Mouse (Mus musculus) heart, adult 8-10 months (tissue): ENCODE data around the gene Pcgf2. TPM values are rescaled to one million over a fixed set of nuclear protein-coding genes. Genes with fewer than 3 reads are reported as not detected.
"Not testable (repeated sequence)": the region's sequence is repeated elsewhere in the genome, so short reads cannot be mapped to it uniquely, and the experiment has no call there.

Experiments used
- DNase-seq: peaks from one replicate; pipeline ENCODE4 v3.0.0; 2022; ENCODE audit warnings: low spot score
- total RNA-seq, 4 experiments: library from RNA; stranded (reverse); gene quantifications; 2 replicates each; pipeline ENCODE4 v1.2.4; 2022

Gene Pcgf2
- total RNA-seq = 1 to 10 TPM; 4.6 to 6.3 (median 5.3) TPM

- DNase-seq = peak; percentile 77
Measured at GRCm38 (mm10) chr11:97700003-97700745, at the start of gene Pcgf2. Pcgf2 (minus strand) TSS chr11:97700497.

DNA sequence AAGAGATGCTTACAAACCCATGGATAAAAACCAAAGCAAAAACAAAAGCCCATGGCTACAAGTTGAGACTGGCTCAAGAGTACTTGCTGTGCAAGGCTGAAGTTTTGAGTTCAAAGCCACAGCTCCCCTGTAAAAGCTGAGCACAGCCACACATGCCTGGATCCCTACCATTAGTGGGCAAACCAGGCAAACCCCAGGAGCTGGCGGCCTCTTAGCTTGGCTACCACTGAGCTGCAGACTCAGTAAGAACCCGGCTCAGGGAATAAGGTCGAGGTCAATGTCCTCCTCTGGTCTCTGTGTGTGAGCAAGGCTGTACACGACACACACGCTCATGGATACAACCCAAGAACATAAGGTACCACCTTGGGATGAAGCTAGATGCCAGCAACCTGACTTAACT lies 48.2 kb upstream of the Pcgf2 start:
- no peak for DNase-seq

DNA sequence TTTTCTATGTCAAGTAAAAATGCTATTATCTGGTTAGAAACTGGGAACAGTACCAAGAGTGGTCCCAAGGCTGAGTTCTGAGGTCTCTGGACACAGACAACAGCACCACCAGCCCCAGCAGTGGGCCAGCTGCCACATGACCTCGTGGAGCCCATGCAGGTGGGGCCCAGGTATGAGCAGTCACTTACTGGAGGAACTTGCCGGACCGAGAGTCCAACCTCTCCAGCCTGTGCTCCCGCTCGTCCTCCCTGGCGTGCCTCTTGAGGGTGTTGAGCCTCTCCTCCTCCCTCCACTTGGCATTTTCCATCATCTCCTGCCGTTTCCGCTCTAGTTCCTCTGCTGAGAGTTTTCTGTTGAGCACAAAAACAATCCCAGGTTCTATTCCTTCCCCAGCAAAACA lies 47.5 kb upstream of the Pcgf2 start:
- no peak for DNase-seq

GRCm38 (mm10) chr11:97745331-97745721 lies 45.0 kb upstream of the Pcgf2 start:
- DNase-seq = no peak

GRCm38 (mm10) chr11:97744718-97745330 lies 44.5 kb upstream of the Pcgf2 start:
- peak; percentile 98 for DNase-seq

GRCm38 (mm10) chr11:97744063-97744717 lies 43.9 kb upstream of the Pcgf2 start, which contains the start of gene Pip4k2b:
Pip4k2b (minus strand) TSS chr11:97744704.
- DNase-seq = no peak

- no peak for DNase-seq
Measured at GRCm38 (mm10) chr11:97743423-97743822, 43.1 kb upstream of the Pcgf2 start.

- DNase-seq = no peak
Measured at GRCm38 (mm10) chr11:97742591-97742990, 42.3 kb upstream of the Pcgf2 start.

DNA sequence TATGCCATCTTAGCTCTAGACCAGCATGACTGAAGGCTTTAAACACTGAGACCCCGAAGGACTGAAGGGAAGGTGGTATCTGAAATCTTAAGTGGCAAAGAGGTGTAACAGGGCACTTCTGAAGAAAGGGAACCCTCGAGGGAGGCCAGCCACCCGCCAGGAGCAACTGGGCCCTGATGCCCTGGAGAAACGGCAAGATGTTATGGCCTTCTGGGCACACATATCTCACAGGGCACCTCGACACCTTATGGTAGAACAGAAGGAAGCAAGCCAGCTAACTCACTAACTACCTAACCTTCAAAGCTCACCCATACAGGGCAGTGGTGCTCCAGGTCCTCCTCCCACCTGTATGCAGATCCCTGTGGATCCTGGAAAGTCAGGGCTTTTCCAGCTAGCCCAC lies 41.9 kb upstream of the Pcgf2 start:
- DNase-seq = no peak

GRCm38 (mm10) chr11:97740190-97740589 lies 39.9 kb upstream of the Pcgf2 start:
- peak; percentile 28 for DNase-seq

DNA sequence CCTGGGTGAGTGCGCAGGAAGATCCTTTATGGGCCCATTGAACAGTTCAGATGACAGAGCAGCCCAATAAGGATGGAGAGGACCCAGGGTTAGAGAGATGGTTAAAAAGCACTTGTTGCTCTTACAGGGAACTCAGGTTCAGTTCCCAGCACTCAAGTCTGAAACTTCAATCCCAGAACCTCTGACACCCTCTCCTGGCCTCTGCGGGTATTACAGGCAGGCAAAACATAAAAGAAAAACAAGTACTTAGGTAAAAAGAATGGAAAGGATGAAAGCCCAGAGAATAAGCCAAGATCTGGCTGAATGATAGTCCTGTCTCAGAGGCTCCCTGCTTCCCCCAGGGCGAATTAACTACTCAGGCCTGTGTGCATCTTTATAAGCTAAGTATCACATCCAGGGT lies 38.9 kb upstream of the Pcgf2 start:
- DNase-seq = no peak

- no peak for DNase-seq
Measured at GRCm38 (mm10) chr11:97738703-97739102, 38.4 kb upstream of the Pcgf2 start.

GRCm38 (mm10) chr11:97737600-97737999 lies 37.3 kb upstream of the Pcgf2 start:
- DNase-seq = no peak

- DNase-seq = no peak
Measured at GRCm38 (mm10) chr11:97736645-97737044, 36.3 kb upstream of the Pcgf2 start.

DNA sequence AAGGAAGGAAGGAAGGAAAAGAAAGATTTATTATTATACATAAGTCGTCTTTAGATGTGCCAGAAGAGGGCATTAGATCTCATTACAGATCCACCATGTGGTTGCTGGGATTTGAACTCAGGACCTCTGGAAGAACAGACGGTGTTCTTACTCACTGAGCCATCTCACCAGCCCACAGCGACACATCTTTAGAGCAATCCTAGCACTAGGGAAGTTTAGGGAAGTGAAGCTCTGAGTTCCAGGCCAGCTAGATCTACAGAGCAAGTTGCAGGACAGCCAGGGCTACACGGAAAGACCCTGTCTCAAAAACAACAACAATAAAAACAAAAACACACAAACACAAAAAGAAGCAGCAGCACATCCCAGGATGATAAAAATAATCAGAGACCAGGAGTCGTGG lies 34.5 kb upstream of the Pcgf2 start:
- not testable (repeated sequence) for DNase-seq

DNA sequence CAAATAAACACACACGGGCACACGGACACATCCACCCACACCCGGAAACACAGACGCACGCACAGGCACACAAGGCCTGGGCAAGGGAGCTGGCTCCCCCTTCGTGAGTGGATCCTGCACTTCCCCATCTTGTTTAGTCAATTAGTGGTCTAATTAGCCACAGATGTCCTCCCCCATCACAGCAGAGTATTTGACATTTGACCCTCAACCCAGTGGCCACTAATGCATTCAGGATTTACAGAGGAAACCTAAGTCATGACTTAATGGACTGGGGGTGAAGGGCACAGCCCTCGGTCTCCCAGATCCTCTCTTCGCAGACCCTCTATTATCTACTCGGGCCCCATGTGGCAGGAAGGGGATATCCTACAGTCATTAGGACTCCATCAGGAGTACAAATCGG lies 33.4 kb upstream of the Pcgf2 start:
- no peak for DNase-seq

DNA sequence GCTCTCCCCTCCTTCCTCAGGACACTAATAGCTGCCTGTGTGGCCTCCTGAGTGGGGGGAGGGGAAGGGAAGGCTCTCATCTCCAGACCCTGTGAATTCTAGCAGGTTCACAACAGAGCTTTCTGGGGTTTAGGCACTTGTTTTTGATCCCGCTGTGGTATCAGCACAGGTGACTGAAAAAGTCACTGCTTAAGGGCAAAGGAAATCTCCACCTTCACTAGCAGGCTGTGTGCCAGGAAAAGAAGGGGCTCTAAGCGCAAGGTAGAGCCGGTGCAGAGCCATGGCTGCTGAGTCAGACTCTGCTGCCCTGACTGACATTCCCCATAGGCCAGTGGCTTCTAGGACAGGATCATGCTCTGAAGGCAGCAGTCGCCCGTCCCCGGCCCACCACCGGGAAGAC lies 28.4 kb upstream of the Pcgf2 start:
- DNase-seq = no peak

DNA sequence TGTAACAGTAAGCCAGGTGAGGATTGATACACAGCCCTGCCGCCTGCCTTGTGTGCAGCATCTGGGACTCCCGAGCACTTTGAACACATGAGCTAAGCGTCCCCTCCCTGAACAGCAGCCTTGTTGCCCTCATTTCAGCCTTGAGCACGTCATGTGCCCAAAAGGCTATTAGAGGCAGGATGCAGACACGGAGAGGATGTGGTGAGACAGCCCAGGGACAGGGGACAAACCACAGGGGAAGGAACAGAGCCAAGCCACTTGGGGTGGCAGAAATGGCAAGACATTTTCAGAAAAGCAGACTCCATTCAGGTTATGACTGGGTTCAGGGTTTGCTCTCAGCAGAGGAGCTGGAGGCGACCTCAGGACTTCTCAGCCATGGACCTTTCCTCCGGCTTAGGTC lies 28.0 kb upstream of the Pcgf2 start:
- DNase-seq = no peak

DNA sequence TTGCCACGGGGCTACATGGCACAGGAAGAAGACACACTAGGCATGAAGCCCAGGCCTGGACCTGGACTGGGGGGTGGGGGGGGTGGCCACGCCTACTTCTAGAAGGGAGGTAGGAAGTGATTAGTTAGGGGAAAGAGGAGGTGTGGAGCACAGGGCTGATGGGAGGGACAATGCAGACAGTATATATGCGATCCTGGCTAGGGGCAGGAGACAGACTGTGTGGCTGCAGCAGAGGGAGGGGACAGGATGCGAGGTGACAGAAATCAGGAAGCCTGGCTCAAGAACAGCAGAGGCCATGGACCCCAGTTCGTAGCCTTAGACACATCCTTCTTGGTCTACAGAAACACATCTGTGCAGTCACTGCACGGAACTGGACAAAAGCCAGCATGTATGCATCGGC lies 23.4 kb upstream of the Pcgf2 start:
- DNase-seq = no peak

DNA sequence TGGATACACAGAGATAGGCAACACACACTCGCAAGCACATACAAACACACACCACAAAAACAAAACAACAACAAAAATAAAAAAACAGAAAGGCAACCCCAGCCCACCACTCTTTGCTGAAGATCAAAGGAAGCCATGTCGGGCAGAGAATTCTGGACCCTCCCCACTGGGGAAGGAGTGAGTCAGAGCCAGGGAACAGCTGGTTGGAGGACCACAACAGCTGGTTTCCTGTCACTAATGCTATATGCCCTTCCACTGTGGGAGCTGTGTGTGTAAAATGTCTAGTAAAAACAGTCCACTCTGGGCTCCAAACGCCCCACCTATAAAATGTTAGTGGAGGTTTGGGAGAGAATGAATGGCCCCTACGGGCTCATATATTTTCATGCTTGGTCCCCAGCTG lies 21.0 kb upstream of the Pcgf2 start:
- no peak for DNase-seq

DNA sequence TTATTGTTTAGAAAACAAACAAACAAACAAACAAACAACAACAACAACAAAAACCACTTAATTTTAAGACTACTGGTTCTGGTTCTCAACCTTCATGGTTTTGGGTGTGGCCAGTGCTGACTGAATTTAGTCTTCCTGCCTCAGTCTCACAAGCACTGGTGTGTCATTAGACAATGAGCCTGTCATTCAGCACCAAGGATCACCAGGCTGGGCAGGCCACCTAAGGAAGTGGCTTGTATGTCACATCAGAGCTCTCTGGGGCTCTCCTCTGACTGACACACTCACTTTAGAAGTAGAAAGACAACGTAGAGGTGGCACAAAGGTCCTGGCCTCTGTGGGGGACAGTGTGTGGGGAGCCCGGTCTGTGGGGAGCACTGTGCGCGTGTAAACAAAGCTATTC lies 18.7 kb upstream of the Pcgf2 start:
- no peak for DNase-seq

DNA sequence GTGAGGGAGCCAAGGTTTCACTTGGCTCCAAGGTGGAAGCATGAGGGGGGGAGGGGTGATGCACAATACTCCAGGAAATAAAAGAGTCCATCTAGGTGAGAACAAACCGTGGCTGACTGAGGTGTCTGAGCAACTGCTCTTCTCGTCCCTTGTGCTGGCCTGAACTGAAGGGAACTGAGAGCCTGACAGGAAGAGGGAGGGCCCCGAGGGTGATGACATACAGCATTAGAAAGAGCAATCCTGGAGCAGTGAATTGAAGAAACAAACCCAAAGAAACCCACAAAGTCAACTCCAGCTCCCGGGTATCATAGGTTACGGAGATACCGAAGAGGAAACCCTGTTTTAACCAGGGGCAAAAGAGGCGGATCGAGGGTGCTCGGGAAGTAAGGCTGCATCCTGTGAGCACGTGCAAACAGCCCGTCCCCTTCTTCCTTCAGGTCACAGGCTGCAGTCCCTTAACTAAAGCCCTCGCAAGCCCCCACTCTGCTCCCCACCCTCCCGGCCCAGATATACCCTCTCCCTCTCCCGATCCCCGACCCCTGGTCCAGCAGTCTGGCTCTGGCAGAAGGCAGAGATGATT lies 18.1 kb upstream of the Pcgf2 start:
- DNase-seq = no peak
